Mouse (Mus musculus) kidney, adult 2 months (tissue): ENCODE results near the gene Mcf2l.

Source experiments
- CTCF ChIP-seq: fragments of 200-500 bp; conservative IDR thresholded peaks from 2 replicates; pipeline ENCODE4 v1.5.1; 2011; ENCODE audit warnings: low read depth, mild to moderate bottlenecking, control low read depth, low read length, moderate library complexity, mixed read lengths; ENCODE audit not compliant: insufficient read depth, insufficient read length
- POLR2A ChIP-seq: fragments of 200-500 bp; IDR thresholded peaks from one replicate; pipeline ENCODE4 v1.6.1; 2011; ENCODE audit warnings: low read depth, low read length, control low read depth

GRCm38 (mm10) chr8:12931426-12931825 lies 57.8 kb downstream of the Mcf2l start:
- TF ChIP-seq CTCF (no peak), POLR2A (no peak)
